Mouse (Mus musculus): ENCODE measurements around the gene Fpgs.

The Fpgs gene

GRCm38 (mm10) chr2:32709521-32710137 lies 5.7 kb upstream of the Fpgs start:
- in situ Hi-C loops (cut with MboI; ENCODE audit: low pct_unique_long_range_greater_than_20kb in 1 of 2, low sequenced_read_pairs in 2 of 2, unreplicated experiment in 1 of 2) = loop anchor here (5.0 kb wide), 1 partner anchor 48 kb away; the partner anchor contains the start of gene Tor2a (in 2 of the 2)

GRCm38 (mm10) chr2:32708643-32709042 lies 4.7 kb upstream of the Fpgs start:
- in situ Hi-C loops (cut with MboI; ENCODE audit: low pct_unique_long_range_greater_than_20kb in 1 of 2, low sequenced_read_pairs in 2 of 2, unreplicated experiment in 1 of 2) = no loop called here

- in situ Hi-C loops (cut with MboI; ENCODE audit: low pct_unique_long_range_greater_than_20kb in 1 of 2, low sequenced_read_pairs in 2 of 2, unreplicated experiment in 1 of 2) = no loop called here
Observed at GRCm38 (mm10) chr2:32706971-32707370, 3.0 kb upstream of the Fpgs start.

GRCm38 (mm10) chr2:32705018-32705417 lies 1.1 kb upstream of the Fpgs start:
- in situ Hi-C loops (cut with MboI; ENCODE audit: low pct_unique_long_range_greater_than_20kb in 1 of 2, low sequenced_read_pairs in 2 of 2, unreplicated experiment in 1 of 2) = no loop called here

- in situ Hi-C loops (cut with MboI; ENCODE audit: low pct_unique_long_range_greater_than_20kb in 1 of 2, low sequenced_read_pairs in 2 of 2, unreplicated experiment in 1 of 2) = no loop called here
Observed at GRCm38 (mm10) chr2:32703046-32703445, 899 bp downstream of the Fpgs start.

GRCm38 (mm10) chr2:32700966-32701743 lies 2.8 kb downstream of the Fpgs start:
- in situ Hi-C loops (cut with MboI; ENCODE audit: low pct_unique_long_range_greater_than_20kb in 1 of 2, low sequenced_read_pairs in 2 of 2, unreplicated experiment in 1 of 2) = no loop called here

- in situ Hi-C loops (cut with MboI; ENCODE audit: low pct_unique_long_range_greater_than_20kb in 1 of 2, low sequenced_read_pairs in 2 of 2, unreplicated experiment in 1 of 2) = no loop called here
Observed at GRCm38 (mm10) chr2:32699680-32700079, 4.3 kb downstream of the Fpgs start.

- in situ Hi-C loops (cut with MboI; ENCODE audit: low pct_unique_long_range_greater_than_20kb in 1 of 2, low sequenced_read_pairs in 2 of 2, unreplicated experiment in 1 of 2) = no loop called here
Observed at GRCm38 (mm10) chr2:32694691-32695090, 9.3 kb downstream of the Fpgs start.

GRCm38 (mm10) chr2:32693823-32694411 lies 10.0 kb downstream of the Fpgs start:
- in situ Hi-C loops (cut with MboI; ENCODE audit: low pct_unique_long_range_greater_than_20kb in 1 of 2, low sequenced_read_pairs in 2 of 2, unreplicated experiment in 1 of 2) = no loop called here

- in situ Hi-C loops (cut with MboI; ENCODE audit: low pct_unique_long_range_greater_than_20kb in 1 of 2, low sequenced_read_pairs in 2 of 2, unreplicated experiment in 1 of 2) = no loop called here
Observed at GRCm38 (mm10) chr2:32693282-32693681, 10.7 kb downstream of the Fpgs start.

- in situ Hi-C loops (cut with MboI; ENCODE audit: low pct_unique_long_range_greater_than_20kb in 1 of 2, low sequenced_read_pairs in 2 of 2, unreplicated experiment in 1 of 2) = no loop called here
Observed at GRCm38 (mm10) chr2:32692496-32692895, 11.4 kb downstream of the Fpgs start.

GRCm38 (mm10) chr2:32691041-32691440 lies 12.9 kb downstream of the Fpgs start:
- in situ Hi-C loops (cut with MboI; ENCODE audit: low pct_unique_long_range_greater_than_20kb in 1 of 2, low sequenced_read_pairs in 2 of 2, unreplicated experiment in 1 of 2) = no loop called here

- in situ Hi-C loops (cut with MboI; ENCODE audit: low pct_unique_long_range_greater_than_20kb in 1 of 2, low sequenced_read_pairs in 2 of 2, unreplicated experiment in 1 of 2) = loop anchor here in 1 of 2 experiments (10.0 kb wide), 1 partner anchor 55 kb away; no protein-coding TSS in a partner anchor
Observed at GRCm38 (mm10) chr2:32689420-32689819, 14.5 kb downstream of the Fpgs start.

GRCm38 (mm10) chr2:32687562-32687961 lies 16.4 kb downstream of the Fpgs start:
- in situ Hi-C loops (cut with MboI; ENCODE audit: low pct_unique_long_range_greater_than_20kb in 1 of 2, low sequenced_read_pairs in 2 of 2, unreplicated experiment in 1 of 2) = loop anchor here in 1 of 2 experiments (10.0 kb wide), 1 partner anchor 53 kb away; no protein-coding TSS in a partner anchor

GRCm38 (mm10) chr2:32686640-32687039 lies 17.3 kb downstream of the Fpgs start:
- in situ Hi-C loops (cut with MboI; ENCODE audit: low pct_unique_long_range_greater_than_20kb in 1 of 2, low sequenced_read_pairs in 2 of 2, unreplicated experiment in 1 of 2) = loop anchor here in 1 of 2 experiments (10.0 kb wide), 1 partner anchor 52 kb away; no protein-coding TSS in a partner anchor

- in situ Hi-C loops (cut with MboI; ENCODE audit: low pct_unique_long_range_greater_than_20kb in 1 of 2, low sequenced_read_pairs in 2 of 2, unreplicated experiment in 1 of 2) = loop anchor here in 1 of 2 experiments (10.0 kb wide), 1 partner anchor 51 kb away; no protein-coding TSS in a partner anchor
Observed at GRCm38 (mm10) chr2:32685807-32686206, 18.1 kb downstream of the Fpgs start.

GRCm38 (mm10) chr2:32684681-32685428 lies 19.1 kb downstream of the Fpgs start:
- in situ Hi-C loops (cut with MboI; ENCODE audit: low pct_unique_long_range_greater_than_20kb in 1 of 2, low sequenced_read_pairs in 2 of 2, unreplicated experiment in 1 of 2) = loop anchor here in 1 of 2 experiments (10.0 kb wide), 1 partner anchor 50 kb away; no protein-coding TSS in a partner anchor

GRCm38 (mm10) chr2:32683701-32684100 lies 20.2 kb downstream of the Fpgs start:
- in situ Hi-C loops (cut with MboI; ENCODE audit: low pct_unique_long_range_greater_than_20kb in 1 of 2, low sequenced_read_pairs in 2 of 2, unreplicated experiment in 1 of 2) = loop anchor here in 1 of 2 experiments (10.0 kb wide), 1 partner anchor 49 kb away; no protein-coding TSS in a partner anchor
